Mouse (Mus musculus) spleen, postnatal 10 days (tissue): Measurements from ENCODE around the gene Spg11.

Source experiments
- DNase-seq, 2 experiments: peaks; one replicate each; pipeline ENCODE4 v3.0.0; 2021 to 2022; ENCODE audit warnings: low spot score in 2 of 2

Spg11 gene

DNA sequence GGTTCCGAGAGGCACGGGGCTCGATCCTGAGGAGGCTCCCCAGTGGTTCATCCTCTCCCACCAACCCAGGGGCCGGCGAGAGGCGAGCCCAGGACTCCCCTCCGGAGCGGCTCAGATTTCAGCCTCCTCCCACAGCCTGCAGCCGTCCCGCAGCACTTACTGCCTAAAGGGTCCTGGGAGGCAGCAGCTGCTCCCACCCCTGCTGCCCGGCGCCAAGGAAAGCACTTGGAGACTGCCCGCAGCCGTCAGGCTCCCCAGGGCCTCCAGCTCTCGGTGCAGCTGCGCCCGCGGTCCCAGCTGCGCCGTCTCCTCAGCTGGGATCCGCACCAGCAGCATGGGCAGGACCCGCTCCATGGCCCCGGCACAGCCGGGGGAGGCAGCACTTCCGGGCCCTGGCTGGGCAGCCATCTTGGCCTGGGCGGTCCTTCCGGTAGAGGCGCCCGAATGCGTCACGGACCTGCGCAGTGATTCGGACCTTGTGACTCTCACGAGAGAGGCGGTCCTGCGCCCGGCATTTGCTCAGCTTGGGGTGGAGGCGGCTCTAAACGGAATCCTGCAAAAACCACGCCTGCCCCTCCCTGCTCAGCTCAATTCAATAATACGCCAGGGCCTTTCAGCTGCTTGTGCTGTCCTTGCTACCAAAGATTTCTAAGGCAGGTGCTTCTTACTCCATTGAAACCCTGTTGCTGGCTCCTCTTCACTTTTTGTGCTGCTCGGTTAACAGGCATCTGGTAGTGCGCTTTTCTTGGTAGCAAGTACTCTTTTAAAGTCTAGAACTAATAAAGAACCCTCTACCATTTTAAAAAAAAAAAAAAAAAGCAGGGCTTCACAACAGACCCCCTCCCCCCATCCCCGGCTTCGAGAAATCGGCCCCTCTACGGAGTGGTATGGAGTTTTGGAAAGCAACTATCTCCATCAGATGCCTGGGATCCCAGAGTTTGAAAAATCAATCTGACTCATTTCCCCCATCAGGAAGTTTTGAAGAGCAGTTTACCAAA, at the start of gene Spg11:
TSS of gene Spg11 (minus strand) at position 426 of the 998 bp plus-strand sequence.
- DNase-seq, result peak; percentile 90 to 97

DNA sequence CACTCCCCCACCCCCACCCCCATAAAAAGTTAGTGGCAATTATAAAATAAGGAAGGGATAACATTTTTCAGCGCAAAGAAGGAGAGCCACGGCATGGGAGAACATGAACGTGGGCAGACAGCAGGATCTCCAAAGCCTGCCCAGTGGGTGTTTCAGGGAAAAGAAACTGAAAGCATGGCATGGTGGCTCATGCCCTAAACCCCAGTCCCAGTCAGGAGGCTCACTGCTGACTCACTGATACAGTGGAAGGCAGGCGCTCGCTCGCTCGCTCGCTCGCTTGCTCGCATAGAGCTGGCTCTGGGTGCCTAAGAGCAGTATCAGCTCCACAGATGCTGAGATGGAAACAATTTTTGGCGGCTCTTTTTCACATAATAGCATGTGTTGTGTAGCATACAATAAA, 46.1 kb upstream of the Spg11 start:
- DNase-seq, result no peak

GRCm38 (mm10) chr2:122163430-122164195, 45.4 kb upstream of the Spg11 start:
- no peak for DNase-seq

GRCm38 (mm10) chr2:122162529-122162928, 44.3 kb upstream of the Spg11 start:
- DNase-seq, result no peak

DNA sequence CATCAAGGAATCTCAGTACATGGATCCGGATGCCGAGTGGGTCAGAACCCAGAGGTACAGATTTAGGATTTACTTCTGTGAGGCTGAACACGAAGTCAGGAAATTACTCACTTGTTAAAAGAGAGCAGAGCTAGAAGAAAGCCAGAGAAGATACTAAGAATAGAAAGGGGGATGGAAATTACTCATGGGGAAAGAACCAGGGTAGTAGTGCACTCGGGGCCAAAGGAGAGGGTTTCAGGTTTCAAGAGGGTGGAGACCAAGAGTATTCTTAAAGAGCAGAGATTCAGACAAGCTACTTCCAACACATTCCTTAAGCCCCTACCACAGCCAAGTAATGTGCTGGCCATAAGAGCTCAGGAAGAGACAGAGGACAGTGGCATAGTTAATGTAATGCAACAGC, 43.4 kb upstream of the Spg11 start:
- DNase-seq, result no peak

DNA sequence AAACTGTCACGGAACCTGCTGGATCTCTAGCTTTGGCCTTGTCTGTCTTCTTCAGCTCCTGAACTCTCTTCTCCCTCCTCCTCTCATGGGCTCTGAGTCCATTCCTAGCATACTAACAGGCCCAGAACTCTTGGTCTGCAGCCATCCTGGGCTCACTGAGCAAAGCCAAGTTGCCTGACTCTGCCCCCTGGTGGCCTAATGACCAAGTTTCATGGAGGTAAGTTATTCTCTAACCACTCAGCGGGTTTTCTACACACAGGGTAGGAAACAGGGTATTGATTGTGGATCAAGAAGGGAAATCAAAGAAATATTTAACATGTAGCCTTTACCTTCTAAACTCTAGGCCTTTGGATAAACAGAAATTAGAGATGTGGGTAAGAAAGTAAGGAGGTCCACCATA, 42.5 kb upstream of the Spg11 start, which contains the start of gene Trim69:
TSS of gene Trim69 (plus strand) at position 21 of the 400 bp plus-strand sequence.
- peak; percentile 70 to 89 for DNase-seq

- no peak for DNase-seq
These were observed 41.5 kb upstream of the Spg11 start for GRCm38 (mm10) chr2:122159667-122160066.

- DNase-seq, result no peak
These were observed 40.2 kb upstream of the Spg11 start for GRCm38 (mm10) chr2:122158362-122158802.

DNA sequence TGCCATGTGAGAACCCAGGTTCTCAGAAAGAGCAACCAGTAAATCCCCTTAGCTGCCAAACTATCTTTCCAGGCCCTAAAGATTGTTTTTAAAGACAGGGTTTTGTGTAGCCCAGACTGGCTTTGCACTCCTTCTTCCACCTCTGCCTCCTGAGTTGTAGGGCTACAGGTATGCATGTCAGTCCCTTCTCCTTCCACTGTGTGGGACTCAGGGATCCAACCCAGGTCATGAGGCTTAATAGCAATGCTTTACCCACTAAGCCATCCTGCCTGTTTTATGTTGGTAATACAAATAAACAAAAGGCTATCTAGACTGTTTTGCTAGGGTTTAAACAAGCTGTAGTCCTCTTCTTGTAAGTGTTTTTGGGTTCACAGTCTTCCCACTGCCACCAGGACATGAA, 39.4 kb upstream of the Spg11 start:
- DNase-seq, result no peak

GRCm38 (mm10) chr2:122156051-122156700, 38.0 kb upstream of the Spg11 start:
- no peak for DNase-seq

GRCm38 (mm10) chr2:122155292-122155691, 37.1 kb upstream of the Spg11 start:
- no peak for DNase-seq

DNA sequence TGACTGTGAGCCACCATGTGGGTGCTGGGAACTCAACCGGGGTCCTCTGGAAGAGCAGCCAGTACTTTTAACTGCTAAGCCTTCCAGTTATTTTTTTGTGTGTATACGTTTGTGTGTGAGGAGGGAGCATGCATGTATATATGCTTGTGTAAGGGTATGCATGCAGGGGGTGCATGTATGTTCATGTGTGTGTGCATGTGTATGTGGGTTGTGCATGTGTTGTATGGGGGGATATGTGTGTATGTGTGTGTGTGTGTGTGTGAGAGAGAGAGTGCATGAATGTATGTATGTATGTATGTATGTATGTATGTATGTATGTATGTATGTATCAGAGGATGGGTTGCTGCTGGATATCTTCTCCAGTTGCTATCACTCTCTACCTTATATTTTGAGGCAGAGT, 36.3 kb upstream of the Spg11 start:
- DNase-seq, result no peak

- DNase-seq, result no peak
These were observed 35.6 kb upstream of the Spg11 start for GRCm38 (mm10) chr2:122153681-122154365.

- DNase-seq, result no peak
These were observed 34.7 kb upstream of the Spg11 start for GRCm38 (mm10) chr2:122152850-122153249.

GRCm38 (mm10) chr2:122151221-122151620, 33.0 kb upstream of the Spg11 start:
- DNase-seq, result no peak

DNA sequence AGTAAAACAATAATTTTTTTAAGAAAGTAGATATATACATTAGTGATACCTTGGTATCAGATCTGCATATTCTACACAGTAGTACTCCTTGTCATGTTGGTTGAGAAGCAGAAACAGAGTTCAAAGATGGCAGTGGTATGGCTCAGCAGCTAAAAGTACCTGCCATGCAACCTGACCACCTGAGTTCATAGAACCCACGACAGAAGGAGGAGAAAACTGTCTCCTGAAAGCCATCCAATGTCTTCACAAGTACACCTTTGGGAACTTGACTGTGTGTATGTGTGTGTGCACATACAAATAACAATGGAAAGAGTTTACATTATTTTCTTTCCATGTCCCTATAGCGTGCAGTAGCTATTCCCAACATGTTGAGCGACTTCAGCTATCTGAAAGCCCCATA, 31.5 kb upstream of the Spg11 start:
- DNase-seq, result no peak

DNA sequence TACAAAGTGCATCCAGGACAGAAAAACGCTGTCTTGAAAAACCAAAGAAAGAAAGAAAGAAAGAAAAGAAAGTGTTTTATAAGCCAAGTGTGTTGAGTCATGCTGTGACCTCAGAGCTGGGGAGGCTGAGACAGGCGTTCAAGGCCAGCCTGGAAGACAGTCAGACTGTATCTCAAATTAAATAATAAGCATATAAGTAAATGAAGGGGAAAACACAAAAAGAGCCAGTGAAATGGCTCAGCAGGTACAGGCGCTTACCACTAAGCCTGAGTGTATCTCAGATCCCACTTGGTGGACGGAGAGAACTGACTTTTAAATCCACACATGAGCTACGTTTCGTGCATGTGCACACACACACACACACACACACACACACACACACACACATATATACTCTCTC, 31.1 kb upstream of the Spg11 start:
- no peak for DNase-seq

DNA sequence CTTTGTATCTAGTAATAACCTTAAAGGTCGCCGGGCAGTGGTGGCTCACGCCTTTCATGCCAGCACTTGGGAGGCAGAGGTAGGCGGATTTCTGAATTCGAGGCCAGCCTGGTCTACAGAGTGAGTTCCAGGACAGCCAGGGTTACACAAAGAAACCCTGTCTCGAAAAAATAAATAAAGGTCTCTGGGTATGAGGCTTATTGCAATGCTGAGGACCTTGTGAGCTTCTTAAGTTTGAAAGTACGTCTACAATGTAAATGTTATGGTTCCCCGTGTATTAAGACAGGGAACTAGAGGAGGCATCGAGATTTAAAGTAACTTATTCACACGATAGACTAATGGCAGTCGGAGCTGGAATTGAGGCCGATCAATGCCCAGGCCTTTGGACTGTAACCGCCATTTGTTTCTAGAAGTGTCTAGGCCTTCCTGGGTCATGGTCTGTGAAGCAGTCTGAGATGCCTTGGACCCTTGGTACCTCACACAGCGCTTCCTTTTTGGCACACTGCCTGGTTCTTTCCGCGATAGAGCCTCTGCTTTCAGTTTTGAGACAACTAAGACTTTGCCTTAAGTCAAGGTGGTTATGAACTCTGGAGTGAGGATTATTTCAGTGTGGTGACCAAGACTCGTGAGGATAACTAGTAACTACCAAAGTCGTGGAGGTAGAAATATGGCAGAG, 30.2 kb upstream of the Spg11 start:
- peak; percentile 58 to 80 for DNase-seq

DNA sequence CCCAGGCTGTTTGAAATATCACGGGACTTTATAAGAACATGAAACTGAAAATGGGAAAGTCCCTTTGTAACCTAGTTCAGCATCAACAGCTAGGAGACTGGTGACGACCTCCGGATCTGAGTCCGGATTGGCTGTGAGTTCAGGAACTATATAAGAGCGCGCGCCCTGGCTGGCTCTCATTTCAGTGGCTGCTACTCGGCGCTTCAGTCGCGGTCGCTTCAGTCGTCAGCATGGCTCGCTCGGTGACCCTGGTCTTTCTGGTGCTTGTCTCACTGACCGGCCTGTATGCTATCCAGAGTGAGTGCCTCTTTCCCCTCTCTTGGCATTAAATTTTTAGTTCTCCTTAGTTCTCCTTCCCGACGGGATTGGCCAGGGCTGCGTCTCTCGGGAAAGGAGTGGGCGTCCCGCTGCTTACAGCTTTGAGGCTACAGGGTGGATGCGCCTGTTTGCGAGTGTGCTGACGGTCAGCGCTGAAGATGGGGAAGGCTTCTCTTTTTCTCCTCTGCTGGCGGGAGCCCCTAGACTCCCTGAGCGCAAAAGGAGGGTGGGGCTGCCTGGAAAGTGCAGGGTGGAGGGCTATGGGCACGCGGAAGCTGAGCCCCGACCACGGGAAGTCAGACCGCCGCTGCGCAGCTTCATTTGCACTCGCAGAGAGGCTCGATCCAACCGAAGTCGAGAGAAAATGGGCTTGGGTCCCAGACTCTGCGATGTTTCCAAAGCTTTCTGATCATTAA, 29.5 kb upstream of the Spg11 start, which contains the start of gene B2m:
TSS of gene B2m (plus strand) at position 179 of the 734 bp plus-strand sequence.
- peak; percentile 93 to 95 for DNase-seq

GRCm38 (mm10) chr2:122146687-122147086, 28.5 kb upstream of the Spg11 start:
- DNase-seq, result peak in 1 of 2 experiments; percentile 38
